Mouse (Mus musculus) adrenal gland, postnatal 4 days (tissue): ENCODE data around the gene Gm20388. TPM values are rescaled to one million over a fixed set of nuclear protein-coding genes. Genes with fewer than 3 reads are reported as not detected.

Source experiments
- DNase-seq, 2 experiments: peaks; one replicate each; pipeline ENCODE4 v3.0.0; 2021 to 2022; ENCODE audit warnings: low spot score in 2 of 2, mixed read lengths in 2 of 2
- total RNA-seq, 2 experiments: library from RNA; stranded (reverse); gene quantifications; 2 replicates each; pipeline ENCODE4 v1.2.3; 2021

The Gm20388 gene
- total RNA-seq, 2 experiments from 2014 or later = 8.8 TPM; not detected in 1

GRCm38 (mm10) chr8:122180116-122180515 lies 2269.5 kb downstream of the Gm20388 start:
- DNase-seq = no peak

GRCm38 (mm10) chr8:122181414-122181813 lies 2270.8 kb downstream of the Gm20388 start:
- no peak for DNase-seq

- DNase-seq = no peak
Observed at GRCm38 (mm10) chr8:122181991-122182390, 2271.3 kb downstream of the Gm20388 start.

GRCm38 (mm10) chr8:122186363-122186974 lies 2275.8 kb downstream of the Gm20388 start:
- DNase-seq = no peak

- DNase-seq = no peak
Observed at GRCm38 (mm10) chr8:122187271-122187670, 2276.6 kb downstream of the Gm20388 start.

GRCm38 (mm10) chr8:122190349-122191053 lies 2279.9 kb downstream of the Gm20388 start:
- DNase-seq = no peak

GRCm38 (mm10) chr8:122191054-122191376 lies 2280.4 kb downstream of the Gm20388 start:
- DNase-seq = no peak

- DNase-seq = no peak
Observed at GRCm38 (mm10) chr8:122192771-122193170, 2282.1 kb downstream of the Gm20388 start.

GRCm38 (mm10) chr8:122193521-122193920 lies 2282.9 kb downstream of the Gm20388 start:
- DNase-seq = no peak

GRCm38 (mm10) chr8:122194396-122194795 lies 2283.8 kb downstream of the Gm20388 start:
- DNase-seq = no peak

GRCm38 (mm10) chr8:122197342-122197741 lies 2286.7 kb downstream of the Gm20388 start:
- no peak for DNase-seq

- DNase-seq = no peak
Observed at GRCm38 (mm10) chr8:122198378-122199025, 2287.9 kb downstream of the Gm20388 start.

- no peak for DNase-seq
Observed at GRCm38 (mm10) chr8:122199191-122199590, 2288.6 kb downstream of the Gm20388 start.

GRCm38 (mm10) chr8:122199841-122200240 lies 2289.2 kb downstream of the Gm20388 start:
- DNase-seq = no peak

- DNase-seq = no peak
Observed at GRCm38 (mm10) chr8:122211591-122211990, 2300.9 kb downstream of the Gm20388 start.

- no peak for DNase-seq
Observed at GRCm38 (mm10) chr8:122215630-122216029, 2305.0 kb downstream of the Gm20388 start.

- DNase-seq = no peak
Observed at GRCm38 (mm10) chr8:122216433-122216832, 2305.8 kb downstream of the Gm20388 start.

GRCm38 (mm10) chr8:122217456-122218177 lies 2307.0 kb downstream of the Gm20388 start:
- no peak for DNase-seq

GRCm38 (mm10) chr8:122223976-122224649 lies 2313.5 kb downstream of the Gm20388 start:
- DNase-seq = no peak

- no peak for DNase-seq
Observed at GRCm38 (mm10) chr8:122224650-122225022, 2314.0 kb downstream of the Gm20388 start.

GRCm38 (mm10) chr8:122225446-122225845 lies 2314.8 kb downstream of the Gm20388 start:
- no peak for DNase-seq
